Mouse (Mus musculus): ENCODE measurements at regions not wholly inside any gene's neighbourhood (a gene's known extent, or its start where the extent isn't known, plus 50 kb on each side); places are given as distances from the start of the nearest gene placed in this dataset.

GRCm38 (mm10) chr6:71012436-71012822 is 56.1 kb downstream of the Foxi3 start:
- DNase-seq (ENCODE audit: low spot score), result no peak
- intact Hi-C loops (cut with DNase I), result no loop called here

- DNase-seq (ENCODE audit: low spot score), result no peak
- intact Hi-C loops (cut with DNase I), result no loop called here
These were observed 56.6 kb downstream of the Foxi3 start for GRCm38 (mm10) chr6:71012823-71013461.

GRCm38 (mm10) chr6:71016388-71016787 is 60.1 kb downstream of the Foxi3 start:
- intact Hi-C loops (cut with DNase I), result no loop called here
- DNase-seq (ENCODE audit: low spot score), result no peak

- DNase-seq (ENCODE audit: low spot score), result no peak
- intact Hi-C loops (cut with DNase I), result no loop called here
These were observed 65.0 kb downstream of the Foxi3 start for GRCm38 (mm10) chr6:71021353-71021752.

DNA sequence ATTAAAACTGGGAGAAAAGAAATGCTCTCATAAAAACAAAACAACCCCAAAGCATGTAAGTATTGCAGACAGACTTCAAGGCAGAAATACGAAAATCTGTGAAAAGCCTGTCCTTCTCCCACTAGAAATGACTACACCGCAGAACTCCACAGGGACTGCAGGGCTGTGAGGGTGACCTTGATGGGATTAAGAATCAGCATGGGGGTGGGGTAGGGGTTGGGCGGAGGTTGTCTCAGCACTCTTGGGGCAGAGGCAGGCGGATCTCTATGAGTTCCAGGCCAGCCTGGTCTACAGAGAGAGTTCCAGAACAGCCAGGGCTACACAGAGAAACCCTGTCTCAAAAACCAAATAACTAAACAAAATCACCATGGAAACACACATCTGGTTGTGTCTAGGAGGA is 69.1 kb downstream of the Foxi3 start:
- intact Hi-C loops (cut with DNase I), result no loop called here
- no peak for DNase-seq (ENCODE audit: low spot score)

- no peak for DNase-seq (ENCODE audit: low spot score)
- intact Hi-C loops (cut with DNase I), result loop anchor here (1.0 kb wide), 1 partner anchor 98 kb away; no protein-coding TSS in a partner anchor
These were observed 73.3 kb downstream of the Foxi3 start for GRCm38 (mm10) chr6:71029663-71030062.

- no peak for DNase-seq (ENCODE audit: low spot score)
- intact Hi-C loops (cut with DNase I), result loop anchor here (1.0 kb wide), 1 partner anchor 97 kb away; no protein-coding TSS in a partner anchor
These were observed 74.2 kb downstream of the Foxi3 start for GRCm38 (mm10) chr6:71030541-71030940.

DNA sequence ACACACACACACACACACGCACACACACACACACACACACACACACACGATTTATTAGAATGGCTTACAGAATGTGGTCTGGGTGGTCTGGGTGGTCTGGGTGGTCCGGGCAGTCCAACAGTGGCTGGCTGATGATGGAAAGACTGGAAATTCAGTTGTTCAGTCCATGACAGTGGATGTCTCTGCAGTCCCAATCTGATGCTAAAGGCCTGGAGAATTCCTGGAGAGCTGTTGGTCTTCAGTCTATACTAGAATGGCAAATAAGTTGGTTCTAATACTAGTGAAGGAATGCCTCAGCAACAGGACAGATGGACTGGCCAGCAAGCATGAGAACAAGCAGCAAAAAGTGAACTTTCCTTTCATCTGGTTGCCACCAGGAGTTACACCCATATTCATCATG is 87.9 kb downstream of the Foxi3 start:
- intact Hi-C loops (cut with DNase I), result no loop called here
- no peak for DNase-seq (ENCODE audit: low spot score)

GRCm38 (mm10) chr6:71045261-71045660 is 88.9 kb downstream of the Foxi3 start:
- intact Hi-C loops (cut with DNase I), result no loop called here
- no peak for DNase-seq (ENCODE audit: low spot score)

- no peak for DNase-seq (ENCODE audit: low spot score)
These were observed 92.1 kb downstream of the Foxi3 start for GRCm38 (mm10) chr6:71048199-71049094.

GRCm38 (mm10) chr6:71050248-71050647 is 93.9 kb downstream of the Foxi3 start:
- intact Hi-C loops (cut with DNase I), result no loop called here
- DNase-seq (ENCODE audit: low spot score), result no peak

More at GRCm38 (mm10) chr6:71048199-71049094, 92.1 kb downstream of the Foxi3 start:
- intact Hi-C loops (cut with DNase I), result no loop called here

GRCm38 (mm10) chr6:71050754-71051213 is 93.5 kb downstream of the Thnsl2 start:
- intact Hi-C loops (cut with DNase I), result no loop called here
- DNase-seq (ENCODE audit: low spot score), result no peak

DNA sequence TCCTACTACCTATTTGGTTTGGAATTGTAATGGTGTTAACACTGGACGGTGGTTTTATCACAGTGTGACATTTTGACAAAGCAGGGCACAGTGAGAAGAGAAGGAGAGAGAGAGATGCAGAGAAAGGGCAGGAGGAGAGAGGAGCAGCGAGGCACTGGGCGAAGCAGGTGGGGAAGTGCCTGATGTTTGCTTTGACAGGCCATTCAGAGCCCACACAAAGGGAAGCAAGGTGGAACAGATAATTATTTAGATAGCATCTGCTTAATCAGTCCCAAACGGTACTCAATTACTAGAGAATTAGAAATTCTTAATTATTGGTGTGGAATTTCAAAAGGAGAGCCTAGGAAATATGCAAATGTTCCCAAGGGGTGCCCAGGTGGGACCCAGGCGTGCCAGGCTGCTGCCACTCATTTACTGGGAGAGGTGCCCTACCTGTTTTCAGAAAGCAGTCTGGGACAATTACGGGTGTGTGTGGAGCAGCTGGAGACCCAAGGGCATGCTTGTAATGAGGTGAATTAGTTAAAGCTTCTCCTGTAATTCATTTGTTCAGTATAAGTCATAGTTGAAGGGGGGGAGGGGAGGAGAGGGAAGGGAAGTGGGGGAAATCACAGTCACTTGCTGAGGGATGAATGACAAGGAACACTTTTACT is 86.9 kb downstream of the Thnsl2 start:
- no peak for DNase-seq (ENCODE audit: low spot score)
- intact Hi-C loops (cut with DNase I), result no loop called here

DNA sequence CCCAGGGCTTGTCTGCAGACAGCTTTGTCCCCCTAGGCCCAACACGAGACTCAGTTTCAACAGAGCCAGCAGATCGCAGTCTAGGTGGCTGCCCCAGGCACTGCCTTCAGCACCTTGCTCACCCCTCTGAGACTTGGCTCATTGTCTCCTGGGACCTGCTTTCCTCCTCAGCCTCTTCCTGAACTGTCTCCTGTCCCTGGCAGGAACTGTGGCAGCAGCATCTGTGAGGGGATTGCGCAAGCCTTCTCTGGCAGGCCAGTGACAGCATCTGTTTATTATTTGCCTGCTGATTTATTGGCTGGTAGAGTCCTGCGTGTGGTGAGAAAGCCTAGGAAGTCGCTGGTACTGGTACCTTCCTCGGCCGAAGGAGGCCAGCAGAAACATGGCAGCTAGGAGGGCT is 84.1 kb downstream of the Thnsl2 start:
- intact Hi-C loops (cut with DNase I), result no loop called here
- DNase-seq (ENCODE audit: low spot score), result no peak

GRCm38 (mm10) chr6:71062980-71063379 is 81.3 kb downstream of the Thnsl2 start:
- intact Hi-C loops (cut with DNase I), result no loop called here
- no peak for DNase-seq (ENCODE audit: low spot score)

DNA sequence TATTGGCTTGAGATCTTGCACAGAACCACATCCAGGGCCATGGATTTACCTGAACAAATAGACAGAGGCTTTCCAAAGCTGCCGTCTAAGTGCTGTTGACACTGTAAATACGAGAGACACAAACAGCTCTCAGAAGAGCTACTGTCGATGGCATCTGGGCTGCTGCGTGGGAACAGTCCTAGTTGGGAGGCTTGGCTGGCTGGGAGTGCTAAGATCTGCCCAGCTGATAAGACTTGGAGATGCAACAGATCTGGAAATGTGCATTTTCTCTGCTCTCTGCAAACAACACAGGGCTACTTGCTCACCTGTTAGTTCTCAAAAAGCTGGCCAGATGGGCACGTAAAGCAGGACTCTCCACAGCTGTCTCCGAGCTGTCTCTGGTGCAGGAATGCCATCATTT is 78.8 kb downstream of the Thnsl2 start:
- no peak for DNase-seq (ENCODE audit: low spot score)
- intact Hi-C loops (cut with DNase I), result no loop called here

DNA sequence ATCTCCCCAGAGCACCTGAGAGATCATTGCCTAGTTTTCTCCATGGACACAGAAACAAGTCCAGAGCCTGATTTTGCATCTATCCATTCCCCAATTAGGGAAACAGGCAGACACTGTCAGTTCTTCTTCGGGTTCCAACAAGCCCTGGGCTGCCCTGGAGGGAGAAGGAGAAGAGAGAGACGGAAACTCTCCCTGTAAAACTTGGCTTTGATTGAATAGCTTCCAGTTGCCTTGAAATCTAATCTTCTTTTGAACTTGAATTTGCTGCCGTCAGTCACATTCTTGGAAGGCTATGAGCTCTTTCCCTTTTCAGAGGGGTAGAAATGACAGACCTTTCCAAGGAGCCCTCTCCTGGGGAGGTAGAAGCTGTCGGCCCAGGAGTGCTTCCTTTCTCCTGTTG is 75.0 kb downstream of the Thnsl2 start:
- no peak for DNase-seq (ENCODE audit: low spot score)
- intact Hi-C loops (cut with DNase I), result no loop called here

GRCm38 (mm10) chr6:71074789-71075191 is 69.4 kb downstream of the Thnsl2 start:
- DNase-seq (ENCODE audit: low spot score), result no peak
- intact Hi-C loops (cut with DNase I), result no loop called here
